Mouse (Mus musculus) heart, adult 2 months (tissue): ENCODE measurements at regions not wholly inside any gene's neighbourhood (a gene's known extent, or its start where the extent isn't known, plus 50 kb on each side); places are given as distances from the start of the nearest gene placed in this dataset.

ENCODE experiments used
- DNase-seq, 2 experiments: peaks; one replicate each; pipeline ENCODE4 v3.0.0; 2021
- H3K27ac ChIP-seq: fragments of 200-600 bp; 2 replicates; pipeline ENCODE4 v1.8.1; 2022
- H3K27me3 ChIP-seq: fragments of 200-500 bp; 2 replicates; pipeline ENCODE4 v1.6.1; 2012; ENCODE audit warnings: mild to moderate bottlenecking, low read length, inconsistent platforms, mixed read lengths; ENCODE audit not compliant: control insufficient read depth, insufficient read depth
- H3K36me3 ChIP-seq: fragments of 200-500 bp; 2 replicates; pipeline ENCODE4 v1.6.1; 2012; ENCODE audit warnings: low read length, inconsistent platforms; ENCODE audit not compliant: control insufficient read depth, insufficient read depth
- H3K4me1 ChIP-seq: fragments of 200-500 bp; 2 replicates; pipeline ENCODE4 v1.6.1; 2011; ENCODE audit warnings: low read length; ENCODE audit not compliant: control insufficient read depth, insufficient read depth
- H3K4me3 ChIP-seq: fragments of 200-600 bp; 2 replicates; pipeline ENCODE4 v1.8.1; 2022
- H3K79me2 ChIP-seq: fragments of 200-500 bp; replicated peaks from 2 replicates; pipeline ENCODE4 v1.6.1; 2012; ENCODE audit warnings: mild to moderate bottlenecking, inconsistent platforms, low read length, moderate library complexity, mixed read lengths; ENCODE audit not compliant: control insufficient read depth, insufficient read depth
- H3K9ac ChIP-seq: fragments of 200-500 bp; 2 replicates; pipeline ENCODE4 v1.6.1; 2012; ENCODE audit warnings: low read depth, mild to moderate bottlenecking, control low read depth, inconsistent platforms, low read length, mixed read lengths
- CTCF ChIP-seq: fragments of 200-600 bp; IDR thresholded peaks from 2 replicates; pipeline ENCODE4 v1.8.1; 2022; ENCODE audit warnings: antibody characterized with exemption, mild to moderate bottlenecking, moderate library complexity
- EP300 ChIP-seq: fragments of 200-500 bp; IDR thresholded peaks from 2 replicates; pipeline ENCODE4 v1.6.1; 2011; ENCODE audit warnings: low read depth, low read length, control low read depth; ENCODE audit not compliant: insufficient read depth
- POLR2A ChIP-seq: fragments of 200-500 bp; IDR thresholded peaks from 2 replicates; pipeline ENCODE4 v1.6.1; 2011; ENCODE audit warnings: mild to moderate bottlenecking, low read depth, low read length, control low read depth; ENCODE audit not compliant: insufficient read depth
- WGBS: fragments of 180-500 bp; shearing (Covaris S2); methylation state at CpG from one replicate; pipeline ENCODE4 v1.1.7; 2018; 5-methylcytosine and 5-hydroxymethylcytosine counted together
- intact Hi-C: fragments of 180-260 bp; cut with DNase I; formaldehyde crosslinking; loops from one replicate; pipeline ENCODE4 v1.15.1; 2025

- no peak overlapping the region for H3K9ac ChIP-seq
- no peak overlapping the region for H3K4me3 ChIP-seq
- H3K4me1 ChIP-seq, result no peaks in the 10 kb centered on the region
- TF ChIP-seq CTCF (no peak), EP300 (no peak), POLR2A (no peak)
- no peaks in the 10 kb centered on the region for H3K79me2 ChIP-seq
- no peaks in the 10 kb centered on the region for H3K27me3 ChIP-seq
- WGBS, result 85% methylated on average over 9 of the region's 9 CpGs
- intact Hi-C loops, result no loop called here
- H3K36me3 ChIP-seq, result no peaks in the 10 kb centered on the region
- no peak overlapping the region for H3K27ac ChIP-seq
- DNase-seq, result no peak
These were observed 160.8 kb upstream of the Tll1 start for GRCm38 (mm10) chr8:64366974-64367266.

GRCm38 (mm10) chr8:64366226-64366973 lies 160.3 kb upstream of the Tll1 start:
- Histone ChIP-seq H3K27me3 (no peaks in the 10 kb centered on the region), H3K79me2 (no peaks in the 10 kb centered on the region), H3K27ac (no peak overlapping the region), H3K36me3 (no peaks in the 10 kb centered on the region), H3K9ac (no peak overlapping the region), H3K4me3 (no peak overlapping the region), H3K4me1 (no peaks in the 10 kb centered on the region)
- no peak for TF ChIP-seq POLR2A
- TF ChIP-seq EP300, result no peak
- no peak for TF ChIP-seq CTCF
- intact Hi-C loops, result no loop called here
- no peak for DNase-seq
- 92% methylated on average over 11 of the region's 11 CpGs for WGBS

GRCm38 (mm10) chr8:64357092-64357491 lies 151.0 kb upstream of the Tll1 start:
- intact Hi-C loops, result no loop called here
- DNase-seq, result no peak
- Histone ChIP-seq H3K27me3 (no peaks in the 10 kb centered on the region), H3K36me3 (no peaks in the 10 kb centered on the region), H3K4me1 (no peaks in the 10 kb centered on the region), H3K79me2 (no peaks in the 10 kb centered on the region), H3K9ac (no peak overlapping the region), H3K27ac (no peak overlapping the region), H3K4me3 (no peak overlapping the region)
- 87% methylated on average over 5 of the region's 5 CpGs for whole genome bisulfite sequencing
- TF ChIP-seq POLR2A, result no peak

GRCm38 (mm10) chr8:64348082-64348646 lies 142.1 kb upstream of the Tll1 start:
- WGBS, result 82% methylated on average over 3 of the region's 3 CpGs
- H3K27ac ChIP-seq, result no peak overlapping the region
- no peak for DNase-seq

GRCm38 (mm10) chr8:64347490-64347889 lies 141.4 kb upstream of the Tll1 start:
- DNase-seq, result no peak
- TF ChIP-seq EP300 (no peak), CTCF (no peak), POLR2A (no peak)
- Histone ChIP-seq H3K27me3 (no peaks in the 10 kb centered on the region), H3K4me3 (no peak overlapping the region), H3K9ac (no peak overlapping the region), H3K27ac (no peak overlapping the region), H3K79me2 (no peaks in the 10 kb centered on the region), H3K4me1 (no peaks in the 10 kb centered on the region), H3K36me3 (no peaks in the 10 kb centered on the region)
- intact Hi-C loops, result no loop called here
- WGBS, result 84% methylated on average over 2 of the region's 2 CpGs

More at GRCm38 (mm10) chr8:64348082-64348646, 142.1 kb upstream of the Tll1 start:
- no peak for TF ChIP-seq POLR2A
- no peak for TF ChIP-seq EP300
- TF ChIP-seq CTCF, result no peak
- Histone ChIP-seq H3K9ac (no peak overlapping the region), H3K27me3 (no peaks in the 10 kb centered on the region), H3K4me1 (no peaks in the 10 kb centered on the region), H3K79me2 (no peaks in the 10 kb centered on the region), H3K36me3 (no peaks in the 10 kb centered on the region), H3K4me3 (no peak overlapping the region)
- intact Hi-C loops, result no loop called here

GRCm38 (mm10) chr8:64346428-64346827 lies 140.4 kb upstream of the Tll1 start:
- H3K9ac ChIP-seq, result no peak overlapping the region
- no peak overlapping the region for H3K27ac ChIP-seq
- TF ChIP-seq POLR2A (no peak), CTCF (no peak), EP300 (no peak)
- H3K79me2 ChIP-seq, result no peaks in the 10 kb centered on the region
- DNase-seq, result no peak
- H3K27me3 ChIP-seq, result no peaks in the 10 kb centered on the region
- intact Hi-C loops, result no loop called here
- WGBS, result 66% methylated on average over 5 of the region's 5 CpGs
- no peaks in the 10 kb centered on the region for H3K36me3 ChIP-seq
- no peak overlapping the region for H3K4me3 ChIP-seq
- H3K4me1 ChIP-seq, result no peaks in the 10 kb centered on the region
